Comparison of ENCODE assay signal across 17 mouse cellular contexts in genomic region chr2:7072344-7073265, GRCm38 (mm10).
DNase-seq lines count a peak whose midpoint lies in the region; ATAC-seq and TF ChIP-seq lines count a peak whose summit lies in the region.
"Had no signal": no experiment of that assay in that cellular context is flagged by ENCODE, and none has a peak within 500 bp of the region (broad histone marks: within the 10 kb centered on the region; RNA-seq: fewer than 3 reads in every experiment).

No protein-coding gene starts in this region.

- 0 out of 2 replicates have a peak, but pooled peaks cover 2% of the 10 kb centered on the region for H3K4me1 ChIP-seq in intestine, embryonic 14.5 days (replicated peaks; ENCODE audit: control insufficient read depth, insufficient read depth, low read length)
- H3K4me1 ChIP-seq in intestine, postnatal 0 days (replicated peaks; ENCODE audit: control insufficient read depth, insufficient read depth, low read length), result no peaks in the 10 kb centered on the region
- no peaks in the 10 kb centered on the region for H3K4me1 ChIP-seq in lung, postnatal 0 days (ENCODE audit: insufficient read depth, low read depth, low read length)
- H3K4me1 ChIP-seq: liver, embryonic 13.5 days had no signal

- WGBS in intestine, embryonic 14.5 days, result 69% methylated on average over 5 of the region's 5 CpGs
- WGBS in intestine, postnatal 0 days, result 73% methylated on average over 5 of the region's 5 CpGs
- 42% methylated on average over 5 of the region's 5 CpGs for WGBS in lung, postnatal 0 days

- intact Hi-C loops in gastrocnemius, adult 2 months (cut with DNase I), result no loop called here

- TF ChIP-seq CTCF in gastrocnemius, adult 2 months (IDR thresholded peaks at IDR 0.05), result no peak
- no peak for TF ChIP-seq CTCF in intestine, postnatal 0 days (IDR thresholded peaks at IDR 0.05; ENCODE audit: low read depth)
- TF ChIP-seq CTCF in lung, postnatal 0 days (IDR thresholded peaks at IDR 0.05), result no peak

- H3K9ac ChIP-seq in intestine, embryonic 14.5 days (ENCODE audit: low read length), result no peak overlapping the region
- H3K9ac ChIP-seq in intestine, postnatal 0 days (ENCODE audit: low read depth, low read length), result no peak overlapping the region
- no peak overlapping the region for H3K9ac ChIP-seq in lung, postnatal 0 days (replicated peaks; ENCODE audit: low read depth)
- H3K9ac ChIP-seq: forebrain, embryonic 15.5 days; liver, embryonic 13.5 days; midbrain, embryonic 12.5 days had no signal

- no peak for DNase-seq in gastrocnemius, adult 2 months
- DNase-seq in gastrocnemius, postnatal 25 days, result no peak
- DNase-seq in intestine, embryonic 14.5 days (ENCODE audit: low spot score), result no peak
- DNase-seq in lung, postnatal 0 days (ENCODE audit: low spot score), result peak; percentile 45
- no peak for DNase-seq in lung, adult 18-20 months
- DNase-seq in embryo, embryonic 10.5 days (ENCODE audit: low spot score), result no peak
- DNase-seq in thymus, postnatal 14 days, result no peak
- DNase-seq: adrenal gland, postnatal 14 days; cerebellum, adult 18-20 months; cerebellum, postnatal 36 days; liver, embryonic 13.5 days; right cerebral cortex, postnatal 25 days had no signal

- no peaks in the 10 kb centered on the region for H3K27me3 ChIP-seq in intestine, embryonic 14.5 days (replicated peaks; ENCODE audit: control insufficient read depth, insufficient read depth, low read length)
- no peaks in the 10 kb centered on the region for H3K27me3 ChIP-seq in intestine, postnatal 0 days (replicated peaks; ENCODE audit: control insufficient read depth, insufficient read depth, low read length)
- no peaks in the 10 kb centered on the region for H3K27me3 ChIP-seq in lung, postnatal 0 days (replicated peaks; ENCODE audit: insufficient read depth, low read length)
- H3K27me3 ChIP-seq: forebrain, embryonic 15.5 days; liver, embryonic 13.5 days; midbrain, embryonic 12.5 days had no signal

- no peak for ATAC-seq in intestine, embryonic 14.5 days (replicated peaks; ENCODE audit: low FRiP score, low TSS enrichment, low read depth)
- no peak for ATAC-seq in intestine, postnatal 0 days
- ATAC-seq in lung, postnatal 0 days, result no peak; the same call in 1 of the 2 replicates
- ATAC-seq: activated CD4-positive, CD25-positive, alpha-beta regulatory T cell, adult 4 months; forebrain, embryonic 15.5 days had no signal

- H3K36me3 ChIP-seq in intestine, embryonic 14.5 days (ENCODE audit: control insufficient read depth, insufficient read depth, low read length), result no peaks in the 10 kb centered on the region
- H3K36me3 ChIP-seq in intestine, postnatal 0 days (ENCODE audit: control insufficient read depth, insufficient read depth), result no peaks in the 10 kb centered on the region
- no peaks in the 10 kb centered on the region for H3K36me3 ChIP-seq in lung, postnatal 0 days (ENCODE audit: insufficient read depth, low read length)
- H3K36me3 ChIP-seq: liver, embryonic 13.5 days; midbrain, embryonic 12.5 days had no signal

- no peak for TF ChIP-seq EP300 in lung, postnatal 0 days (IDR thresholded peaks at IDR 0.05)

- no peak overlapping the region for H3K4me3 ChIP-seq in gastrocnemius, adult 2 months
- no peak overlapping the region for H3K4me3 ChIP-seq in intestine, embryonic 14.5 days (ENCODE audit: low read depth, low read length)
- H3K4me3 ChIP-seq in intestine, postnatal 0 days (ENCODE audit: low read depth, low read length), result no peak overlapping the region
- no peak overlapping the region for H3K4me3 ChIP-seq in lung, postnatal 0 days (ENCODE audit: low read depth, low read length)
- H3K4me3 ChIP-seq: forebrain, embryonic 15.5 days; liver, embryonic 13.5 days; midbrain, embryonic 12.5 days had no signal

- H3K27ac ChIP-seq in gastrocnemius, adult 2 months, result peak overlapping the region; percentile 72
- H3K27ac ChIP-seq in intestine, embryonic 14.5 days (ENCODE audit: low read depth), result peak overlapping the region; percentile 33; the same call in 1 of the 2 replicates
- H3K27ac ChIP-seq in intestine, postnatal 0 days (ENCODE audit: low read depth, low read length), result no peak overlapping the region
- 0 out of 2 replicates have a peak overlapping the region, but pooled peaks have one; percentile 15 for H3K27ac ChIP-seq in lung, postnatal 0 days (ENCODE audit: low read length)
- H3K27ac ChIP-seq: forebrain, embryonic 15.5 days; liver, embryonic 13.5 days; macrophage; midbrain, embryonic 12.5 days had no signal

- H3K4me2 ChIP-seq in intestine, embryonic 14.5 days (ENCODE audit: low read length), result no peak overlapping the region
- no peak overlapping the region for H3K4me2 ChIP-seq in intestine, postnatal 0 days (replicated peaks; ENCODE audit: low read depth)
- H3K4me2 ChIP-seq in lung, postnatal 0 days (replicated peaks; ENCODE audit: low read depth, low read length), result no peak overlapping the region
- H3K4me2 ChIP-seq: forebrain, embryonic 15.5 days; liver, embryonic 13.5 days; midbrain, embryonic 12.5 days had no signal

- peaks cover 16% of the 10 kb centered on the region for H3K9me3 ChIP-seq in intestine, embryonic 14.5 days (ENCODE audit: control insufficient read depth, low read length)
- H3K9me3 ChIP-seq in intestine, postnatal 0 days (ENCODE audit: control insufficient read depth), result 0 out of 2 replicates have a peak, but pooled peaks cover 3% of the 10 kb centered on the region
- peaks cover 2% of the 10 kb centered on the region; the same call in 1 of the 2 replicates for H3K9me3 ChIP-seq in lung, postnatal 0 days (ENCODE audit: low read length)
- H3K9me3 ChIP-seq: liver, embryonic 13.5 days had no signal
